Mouse (Mus musculus) megakaryocyte, embryonic 14.5 days (primary cell): ENCODE data around the gene Ndufa7.
"Not testable (repeated sequence)": the region's sequence is repeated elsewhere in the genome, so short reads cannot be mapped to it uniquely, and the experiment has no call there.

ENCODE experiments used
- FLI1 ChIP-seq: IDR thresholded peaks from 2 replicates; pipeline ENCODE4 v1.6.1; 2012; ENCODE audit warnings: low read length, inconsistent platforms, mixed read lengths
- GATA1 ChIP-seq: IDR thresholded peaks from 3 replicates; pipeline ENCODE4 v1.6.1; 2012; ENCODE audit warnings: mixed read lengths, low read length, inconsistent platforms, borderline replicate concordance

DNA sequence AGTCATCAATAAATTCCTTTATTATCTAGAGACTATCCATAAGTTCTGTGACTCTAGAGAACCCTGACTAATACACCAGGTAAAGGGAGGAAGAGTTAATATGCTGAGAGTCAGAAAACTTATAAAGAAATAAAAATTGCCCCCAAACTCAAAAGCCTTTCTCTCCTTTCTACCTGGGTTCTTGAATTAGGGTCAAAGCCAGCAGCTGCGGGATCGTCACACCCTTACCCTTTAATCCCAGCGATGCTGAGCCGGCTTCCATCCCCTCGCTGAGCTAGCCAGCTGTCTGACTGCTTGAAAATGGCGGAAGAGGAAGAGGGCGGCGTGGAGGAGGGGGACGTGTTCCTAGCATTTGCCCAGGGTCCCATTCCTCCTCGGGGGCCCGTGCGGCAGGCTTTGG, 49.2 kb downstream of the Ndufa7 start, which contains the start of gene Gm7029:
- TF ChIP-seq GATA1, FLI1: not testable (repeated sequence)
